Mouse (Mus musculus): ENCODE data around the gene Gm49387.

GRCm38 (mm10) chr14:31652106-31652505 is 11.4 kb upstream of the Gm49387 start:
- TF ChIP-seq FLI1 (IDR thresholded peaks at IDR 0.05; ENCODE audit: low read length) (no peak), GATA1 (IDR thresholded peaks at IDR 0.05; ENCODE audit: borderline replicate concordance, low read length) (no peak)

Measured in megakaryocyte, embryonic 14.5 days (primary cell).